Mouse (Mus musculus) cerebellum, adult 11-12 months (tissue): ENCODE measurements around the gene Scfd1.

Experiments
- DNase-seq: peaks from one replicate; pipeline ENCODE4 v3.0.0; 2022

Gene Scfd1

GRCm38 (mm10) chr12:51377003-51377887 is at the start of gene Scfd1:
TSS of gene Scfd1 (plus strand) at chr12:51377510.
- DNase-seq: peak; percentile 94

GRCm38 (mm10) chr12:51337014-51337413 is 40.3 kb upstream of the Scfd1 start:
- no peak for DNase-seq

GRCm38 (mm10) chr12:51346121-51346520 is 31.2 kb upstream of the Scfd1 start:
- peak; percentile 11 for DNase-seq

- DNase-seq: peak; percentile 86
Observed at GRCm38 (mm10) chr12:51347988-51348697, 29.2 kb upstream of the Scfd1 start, which contains the start of gene G2e3. TSS of gene G2e3 (plus strand) at chr12:51348061.

GRCm38 (mm10) chr12:51348698-51348998 is 28.7 kb upstream of the Scfd1 start:
- DNase-seq: no peak

GRCm38 (mm10) chr12:51355296-51355695 is 22.0 kb upstream of the Scfd1 start:
- DNase-seq: no peak

GRCm38 (mm10) chr12:51361294-51361693 is 16.0 kb upstream of the Scfd1 start:
- DNase-seq: no peak

GRCm38 (mm10) chr12:51362898-51363297 is 14.4 kb upstream of the Scfd1 start:
- DNase-seq: no peak

GRCm38 (mm10) chr12:51368504-51368903 is 8.8 kb upstream of the Scfd1 start:
- DNase-seq: no peak

- DNase-seq: no peak
Observed at GRCm38 (mm10) chr12:51377888-51378190, 529 bp downstream of the Scfd1 start.

- no peak for DNase-seq
Observed at GRCm38 (mm10) chr12:51399871-51400270, 22.6 kb downstream of the Scfd1 start.

- no peak for DNase-seq
Observed at GRCm38 (mm10) chr12:51402060-51402698, 24.9 kb downstream of the Scfd1 start.

GRCm38 (mm10) chr12:51403987-51404586 is 26.8 kb downstream of the Scfd1 start:
- no peak for DNase-seq

- no peak for DNase-seq
Observed at GRCm38 (mm10) chr12:51411362-51411761, 34.1 kb downstream of the Scfd1 start.

GRCm38 (mm10) chr12:51437541-51437940 is 60.2 kb downstream of the Scfd1 start:
- no peak for DNase-seq

GRCm38 (mm10) chr12:51438311-51438710 is 61.0 kb downstream of the Scfd1 start:
- no peak for DNase-seq

GRCm38 (mm10) chr12:51449303-51449702 is 72.0 kb downstream of the Scfd1 start:
- DNase-seq: no peak

GRCm38 (mm10) chr12:51470881-51471280 is 93.6 kb downstream of the Scfd1 start:
- DNase-seq: no peak

GRCm38 (mm10) chr12:51481246-51481645 is 103.9 kb downstream of the Scfd1 start:
- no peak for DNase-seq

GRCm38 (mm10) chr12:51492040-51492439 is 114.7 kb downstream of the Scfd1 start:
- DNase-seq: no peak

GRCm38 (mm10) chr12:51493476-51493875 is 116.2 kb downstream of the Scfd1 start:
- DNase-seq: no peak

- no peak for DNase-seq
Observed at GRCm38 (mm10) chr12:51494641-51495040, 117.3 kb downstream of the Scfd1 start.
